Mouse (Mus musculus) bone marrow macrophage, adult 2 months (primary cell): Measurements from ENCODE around the gene Ptpre.

Experiments
- CTCF ChIP-seq: IDR thresholded peaks from 2 replicates; pipeline ENCODE4 v1.5.1; 2012; ENCODE audit warnings: low read depth, mild to moderate bottlenecking, low read length, moderate library complexity
- POLR2A ChIP-seq: IDR thresholded peaks from 2 replicates; pipeline ENCODE4 v1.6.1; 2012; ENCODE audit warnings: mild to moderate bottlenecking, low read depth, low read length, borderline replicate concordance

DNA sequence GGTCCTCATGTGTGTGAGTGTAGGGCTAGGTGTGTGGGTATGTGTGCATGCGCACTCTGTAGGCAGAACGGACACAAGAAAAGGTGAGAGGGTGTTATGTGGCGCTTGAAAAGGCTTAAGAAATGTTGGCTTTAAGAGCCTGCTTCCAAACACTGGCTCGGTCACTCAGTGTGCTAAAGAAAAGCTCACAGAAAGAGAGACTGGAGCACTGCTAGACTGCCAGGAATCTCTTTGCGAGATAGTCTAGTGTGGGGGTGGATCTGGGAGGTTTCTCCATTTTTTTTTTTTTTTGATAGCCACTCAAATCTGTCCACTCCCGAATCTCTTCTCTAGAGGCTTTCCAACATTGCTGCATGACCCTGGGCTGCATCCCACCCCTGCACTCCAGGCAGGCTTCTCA lies 84.4 kb downstream of the Ptpre start:
- no peak for TF ChIP-seq CTCF
- TF ChIP-seq POLR2A, result no peak
